Mouse (Mus musculus) C3H10T1/2 (cell line): ENCODE data around the gene Lsg1. TPM values are rescaled to one million over a fixed set of nuclear protein-coding genes. Genes with fewer than 3 reads are reported as not detected.

Source experiments
- polyA plus RNA-seq, 2 experiments: library from polyadenylated mRNA; unstranded; fragments of >200 nt; fragmentation: generic; extraction: Trizol; gene quantifications; one replicate each; pipeline ENCODE4 v1.2.1; 2012; ENCODE audit warnings: missing spikeins in 2 of 2

Lsg1 gene
- 10 to 100 TPM in 1 of 2 experiments, 1 to 10 TPM in 1; 9.4 to 27.0 TPM for polyA plus RNA-seq

GRCm38 (mm10) chr16:30587494-30588327 lies at the start of gene Lsg1:
Gene Lsg1 (minus strand): TSS chr16:30587592.

DNA sequence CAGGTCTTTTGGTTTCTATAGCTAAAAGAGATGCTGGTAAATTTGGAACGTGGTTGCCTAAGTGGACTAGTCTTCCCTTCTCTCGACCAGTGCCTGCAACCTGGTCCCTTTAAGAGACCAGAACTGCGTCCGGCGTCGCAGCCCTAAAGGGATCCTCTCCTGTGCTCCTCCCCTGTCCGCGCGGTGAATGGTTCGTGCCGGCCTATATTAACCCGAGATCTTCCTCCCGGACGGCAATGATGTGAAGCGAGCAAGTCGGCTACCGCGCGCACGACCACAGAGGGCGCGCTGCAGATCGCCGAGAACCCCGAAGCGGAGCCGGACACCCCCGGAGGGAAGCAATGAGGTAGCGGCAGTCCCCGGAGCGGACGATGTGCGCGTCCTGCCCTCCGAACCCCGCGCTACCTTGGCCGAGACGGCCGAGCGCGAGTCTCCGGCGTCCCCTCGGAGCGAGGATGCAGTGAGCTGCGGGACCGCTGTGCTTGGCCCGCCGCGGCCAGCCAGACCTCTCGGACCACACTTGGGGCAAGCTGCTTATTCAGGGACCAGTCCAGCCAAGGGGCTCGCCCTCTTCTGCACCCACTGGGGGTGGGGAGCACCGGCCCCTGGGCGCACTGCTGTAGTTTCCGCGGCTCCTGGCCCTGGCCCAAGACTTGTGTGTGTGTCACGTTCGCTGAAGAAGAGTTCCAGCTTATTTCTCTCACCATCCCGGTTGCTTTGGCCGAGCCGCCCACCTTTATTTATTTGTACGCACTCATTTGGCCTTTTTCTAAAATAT lies 12.3 kb upstream of the Lsg1 start, which contains the start of gene Fam43a:
Fam43a (plus strand) TSS at position 233 of the 778 bp plus-strand sequence.

DNA sequence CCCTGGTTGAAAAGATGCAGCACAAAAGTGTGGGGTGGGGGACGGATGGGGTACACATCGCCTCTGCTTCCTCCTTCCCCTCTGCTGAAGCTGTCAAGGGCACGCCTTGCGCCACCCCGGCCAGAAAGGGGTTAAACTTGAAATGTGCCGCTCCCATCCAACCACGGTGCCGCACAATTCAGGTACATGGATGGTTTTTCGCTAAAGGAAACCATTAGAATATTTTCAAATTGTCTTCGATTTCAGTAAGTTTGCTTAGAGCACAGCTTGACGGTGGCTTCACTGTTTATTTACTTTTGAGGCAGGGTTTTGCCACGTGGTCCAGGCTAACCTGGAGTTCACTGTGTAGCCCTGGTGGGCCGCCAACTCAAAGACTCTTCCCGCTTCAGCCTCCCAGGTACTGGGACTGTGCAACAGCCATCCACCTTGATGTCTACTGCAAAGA lies 36.6 kb downstream of the Lsg1 start, which contains the start of gene Tmem44:
Tmem44 (minus strand) TSS at position 95 of the 445 bp plus-strand sequence.

Other genes with a start within 250 kb of the Lsg1 start
- gene Atp13a3, start 181.6 kb downstream of the Lsg1 start, polyA plus RNA-seq, result 10 to 100 TPM in 1 of 2 experiments, 1 to 10 TPM in 1; 1.4 to 20.7 TPM
- gene Tmem44, start 36.8 kb downstream of the Lsg1 start, polyA plus RNA-seq, result 10 to 100 TPM in 1 of 2 experiments, under 1 TPM in 1; 0.26 to 29.0 TPM
- gene Fam43a, start 12.1 kb upstream of the Lsg1 start, polyA plus RNA-seq, result 10 to 100 TPM in 1 of 2 experiments, 1 to 10 TPM in 1; 5.3 to 69.5 TPM